ENCODE assay signal across 18 mouse cellular contexts in genomic region chr5:3381795-3382194, GRCm38 (mm10). TPM values are rescaled to one million over a fixed set of nuclear protein-coding genes. Genes with fewer than 3 reads are reported as not detected.
DNase-seq lines count a peak whose midpoint lies in the region; ATAC-seq and TF ChIP-seq lines count a peak whose summit lies in the region.
"Had no signal": no experiment of that assay in that cellular context is flagged by ENCODE, and none has a peak within 500 bp of the region (broad histone marks: within the 10 kb centered on the region; RNA-seq: fewer than 3 reads in every experiment).

No protein-coding gene starts in this region.

- DNase-seq in heart, postnatal 14 days = no peak
- DNase-seq in A20 (ENCODE audit: low read depth, low spot score) = peak; percentile 47
- peak; percentile 26 for DNase-seq in induced T-regulatory cell, adult 2 months (ENCODE audit: low read depth)
- DNase-seq: adrenal gland, postnatal 10 days; cerebellum, adult 11 months; cerebellum, postnatal 10 days; kidney, postnatal 36 days; right cerebral cortex, postnatal 4 days; thymus, adult 2 months had no signal

- 38% methylated on average over 8 of the region's 8 CpGs for WGBS in heart, embryonic 12.5 days
- WGBS in intestine, postnatal 0 days = 77% methylated on average over 8 of the region's 8 CpGs
- 80% methylated on average over 8 of the region's 8 CpGs for WGBS in intestine, embryonic 15.5 days

- no peak for TF ChIP-seq CTCF in bone marrow macrophage, adult 2 months (IDR thresholded peaks at IDR 0.05; ENCODE audit: low read depth, low read length)
- no peak for TF ChIP-seq CTCF in intestine, postnatal 0 days (IDR thresholded peaks at IDR 0.05; ENCODE audit: low read depth)

- H3K4me1 ChIP-seq in heart, embryonic 12.5 days (replicated peaks) = peaks cover 48% of the 10 kb centered on the region
- H3K4me1 ChIP-seq in bone marrow macrophage, adult 2 months (ENCODE audit: control insufficient read depth, insufficient read depth, low read length) = peaks cover 52% of the 10 kb centered on the region
- no peaks in the 10 kb centered on the region; the same call in 1 of the 2 replicates for H3K4me1 ChIP-seq in intestine, postnatal 0 days (replicated peaks; ENCODE audit: control insufficient read depth, insufficient read depth, low read length)
- H3K4me1 ChIP-seq in intestine, embryonic 15.5 days (replicated peaks) = 0 out of 2 replicates have a peak, but pooled peaks cover 2% of the 10 kb centered on the region

- no peak overlapping the region for H3K4me2 ChIP-seq in heart, embryonic 12.5 days
- no peak overlapping the region for H3K4me2 ChIP-seq in intestine, postnatal 0 days (replicated peaks; ENCODE audit: low read depth)
- H3K4me2 ChIP-seq in intestine, embryonic 15.5 days (replicated peaks) = no peak overlapping the region
- H3K4me2 ChIP-seq: embryonic facial prominence, embryonic 13.5 days; hindbrain, embryonic 13.5 days; liver, embryonic 15.5 days; midbrain, embryonic 13.5 days; neural tube, embryonic 12.5 days had no signal

- H3K36me3 ChIP-seq in heart, embryonic 12.5 days = no peaks in the 10 kb centered on the region
- no peaks in the 10 kb centered on the region for H3K36me3 ChIP-seq in intestine, postnatal 0 days (ENCODE audit: control insufficient read depth, insufficient read depth)
- no peaks in the 10 kb centered on the region for H3K36me3 ChIP-seq in intestine, embryonic 15.5 days
- H3K36me3 ChIP-seq: embryonic facial prominence, embryonic 13.5 days; hindbrain, embryonic 13.5 days; liver, embryonic 15.5 days; midbrain, embryonic 13.5 days; neural tube, embryonic 12.5 days had no signal

- intact Hi-C loops in heart, postnatal 14 days (cut with DNase I) = loop anchor here (5.0 kb wide), 1 partner anchor 39 kb away; the partner anchor contains the start of gene Cdk6

- no peaks in the 10 kb centered on the region for H3K27me3 ChIP-seq in heart, embryonic 12.5 days (replicated peaks)
- H3K27me3 ChIP-seq in intestine, postnatal 0 days (replicated peaks; ENCODE audit: control insufficient read depth, insufficient read depth, low read length) = no peaks in the 10 kb centered on the region
- H3K27me3 ChIP-seq in intestine, embryonic 15.5 days (replicated peaks) = no peaks in the 10 kb centered on the region
- H3K27me3 ChIP-seq: embryonic facial prominence, embryonic 13.5 days; hindbrain, embryonic 13.5 days; liver, embryonic 15.5 days; midbrain, embryonic 13.5 days; neural tube, embryonic 12.5 days had no signal

- peak overlapping the region; percentile 64; the same call in 1 of the 2 replicates for H3K27ac ChIP-seq in heart, embryonic 12.5 days (ENCODE audit: poor library complexity, severe bottlenecking)
- peak overlapping the region; percentile 55 for H3K27ac ChIP-seq in bone marrow macrophage, adult 2 months (ENCODE audit: insufficient read depth, low read depth, low read length)
- no peak overlapping the region for H3K27ac ChIP-seq in intestine, postnatal 0 days (ENCODE audit: low read depth, low read length)
- H3K27ac ChIP-seq in intestine, embryonic 15.5 days = no peak overlapping the region
- H3K27ac ChIP-seq: embryonic facial prominence, embryonic 13.5 days; hindbrain, embryonic 13.5 days; liver, embryonic 15.5 days; midbrain, embryonic 13.5 days; neural tube, embryonic 12.5 days had no signal

- no peak for ATAC-seq in heart, embryonic 12.5 days (ENCODE audit: insufficient number of reproducible peaks, low FRiP score)
- ATAC-seq in intestine, postnatal 0 days = no peak
- ATAC-seq in intestine, embryonic 15.5 days = no peak
- ATAC-seq: midbrain, embryonic 13.5 days had no signal

- no peak overlapping the region for H3K9ac ChIP-seq in heart, embryonic 12.5 days
- no peak overlapping the region for H3K9ac ChIP-seq in intestine, postnatal 0 days (ENCODE audit: low read depth, low read length)
- H3K9ac ChIP-seq in intestine, embryonic 15.5 days = no peak overlapping the region
- H3K9ac ChIP-seq: embryonic facial prominence, embryonic 13.5 days; hindbrain, embryonic 13.5 days; liver, embryonic 15.5 days; midbrain, embryonic 13.5 days; neural tube, embryonic 12.5 days had no signal

- H3K9me3 ChIP-seq in heart, embryonic 12.5 days (replicated peaks) = no peaks in the 10 kb centered on the region
- H3K9me3 ChIP-seq in intestine, postnatal 0 days (ENCODE audit: control insufficient read depth) = no peaks in the 10 kb centered on the region
- H3K9me3 ChIP-seq in intestine, embryonic 15.5 days = no peaks in the 10 kb centered on the region
- H3K9me3 ChIP-seq: embryonic facial prominence, embryonic 13.5 days; hindbrain, embryonic 13.5 days; liver, embryonic 15.5 days; midbrain, embryonic 13.5 days; neural tube, embryonic 12.5 days had no signal

- no peak overlapping the region for H3K4me3 ChIP-seq in heart, embryonic 12.5 days
- no peak overlapping the region for H3K4me3 ChIP-seq in bone marrow macrophage, adult 2 months (ENCODE audit: insufficient read depth, low read length)
- no peak overlapping the region for H3K4me3 ChIP-seq in intestine, postnatal 0 days (ENCODE audit: low read depth, low read length)
- H3K4me3 ChIP-seq in intestine, embryonic 15.5 days (replicated peaks) = no peak overlapping the region
- H3K4me3 ChIP-seq: embryonic facial prominence, embryonic 13.5 days; hindbrain, embryonic 13.5 days; liver, embryonic 15.5 days; midbrain, embryonic 13.5 days; neural tube, embryonic 12.5 days had no signal

- TF ChIP-seq POLR2A in bone marrow macrophage, adult 2 months (IDR thresholded peaks at IDR 0.05; ENCODE audit: borderline replicate concordance, low read depth, low read length) = no peak

RNA-seq across cellular contexts. Expression of gene Cdk6, which starts 40.5 kb away (rescaled TPM):
- polyA plus RNA-seq in heart, embryonic 12.5 days (2016; fragmentation: Nextera tagmentation; extraction: Ambion mirVana) = 32.5 and 33.3 TPM in 2 replicates
- 10 to 100 TPM; 22.9 to 26.1 TPM for total RNA-seq in heart, postnatal 14 days (2021)
- 24.1 and 25.7 TPM in 2 replicates for polyA plus RNA-seq in bone marrow macrophage, adult 2 months (2012; ENCODE audit: insufficient read depth, insufficient read length, missing spikeins)
- polyA plus RNA-seq in intestine, postnatal 0 days (2015; fragmentation: Nextera tagmentation; extraction: Ambion mirVana) = 12.7 and 13.2 TPM in 2 replicates
- 30.1 and 32.6 TPM in 2 replicates for polyA plus RNA-seq in intestine, embryonic 15.5 days (2015; fragmentation: Nextera tagmentation; extraction: Ambion mirVana)

Comparison
In these comparisons a context has a peak if more than half of its experiments do, and no peak if none do; other contexts are left out.
1. H3K27ac ChIP-seq: peak in heart, embryonic 12.5 days (single experiment) and bone marrow macrophage, adult 2 months (single experiment); none in intestine, postnatal 0 days (single experiment) and intestine, embryonic 15.5 days (single experiment).
2. DNase-seq: peak in A20 (single experiment) and induced T-regulatory cell, adult 2 months (single experiment); none in heart, postnatal 14 days (0 of 2).